Mouse (Mus musculus) heart, adult 2 months (tissue): ENCODE results near the gene Kcnj8. TPM values are rescaled to one million over a fixed set of nuclear protein-coding genes. Genes with fewer than 3 reads are reported as not detected.

Source experiments
- DNase-seq, 2 experiments: peaks; one replicate each; pipeline ENCODE4 v3.0.0; 2021
- H3K27ac ChIP-seq: fragments of 200-600 bp; 2 replicates; pipeline ENCODE4 v1.8.1; 2022
- H3K27me3 ChIP-seq: fragments of 200-500 bp; 2 replicates; pipeline ENCODE4 v1.6.1; 2012; ENCODE audit warnings: mild to moderate bottlenecking, low read length, inconsistent platforms, mixed read lengths; ENCODE audit not compliant: control insufficient read depth, insufficient read depth
- H3K36me3 ChIP-seq: fragments of 200-500 bp; 2 replicates; pipeline ENCODE4 v1.6.1; 2012; ENCODE audit warnings: low read length, inconsistent platforms; ENCODE audit not compliant: control insufficient read depth, insufficient read depth
- H3K4me1 ChIP-seq: fragments of 200-500 bp; 2 replicates; pipeline ENCODE4 v1.6.1; 2011; ENCODE audit warnings: low read length; ENCODE audit not compliant: control insufficient read depth, insufficient read depth
- H3K4me3 ChIP-seq: fragments of 200-600 bp; 2 replicates; pipeline ENCODE4 v1.8.1; 2022
- H3K79me2 ChIP-seq: fragments of 200-500 bp; replicated peaks from 2 replicates; pipeline ENCODE4 v1.6.1; 2012; ENCODE audit warnings: mild to moderate bottlenecking, inconsistent platforms, low read length, moderate library complexity, mixed read lengths; ENCODE audit not compliant: control insufficient read depth, insufficient read depth
- H3K9ac ChIP-seq: fragments of 200-500 bp; 2 replicates; pipeline ENCODE4 v1.6.1; 2012; ENCODE audit warnings: low read depth, mild to moderate bottlenecking, control low read depth, inconsistent platforms, low read length, mixed read lengths
- CTCF ChIP-seq: fragments of 200-600 bp; IDR thresholded peaks from 2 replicates; pipeline ENCODE4 v1.8.1; 2022; ENCODE audit warnings: antibody characterized with exemption, mild to moderate bottlenecking, moderate library complexity
- EP300 ChIP-seq: fragments of 200-500 bp; IDR thresholded peaks from 2 replicates; pipeline ENCODE4 v1.6.1; 2011; ENCODE audit warnings: low read depth, low read length, control low read depth; ENCODE audit not compliant: insufficient read depth
- POLR2A ChIP-seq: fragments of 200-500 bp; IDR thresholded peaks from 2 replicates; pipeline ENCODE4 v1.6.1; 2011; ENCODE audit warnings: mild to moderate bottlenecking, low read depth, low read length, control low read depth; ENCODE audit not compliant: insufficient read depth
- WGBS: fragments of 180-500 bp; shearing (Covaris S2); methylation state at CpG from one replicate; pipeline ENCODE4 v1.1.7; 2018; 5-methylcytosine and 5-hydroxymethylcytosine counted together
- intact Hi-C: fragments of 180-260 bp; cut with DNase I; formaldehyde crosslinking; loops from one replicate; pipeline ENCODE4 v1.15.1; 2025
- polyA plus RNA-seq: library from polyadenylated mRNA; depleted of rRNA; stranded (reverse); fragments of >200 nt; gene quantifications from 2 replicates; pipeline ENCODE4 v1.2.3, GENCODE M21; 2012
- total RNA-seq, 2 experiments: library from RNA; stranded (reverse); gene quantifications; 2 replicates each; pipeline ENCODE4 v1.2.3; 2021

Kcnj8 gene
- total and polyA plus RNA-seq, 3 experiments = 21.5 to 32.4 (median 23.6) TPM

GRCm38 (mm10) chr6:142558772-142559679 lies 12.4 kb downstream of the Kcnj8 start:
- intact Hi-C loops = no loop called here
- WGBS = 48% methylated on average over 10 of the region's 10 CpGs
- Histone ChIP-seq H3K79me2 (no peaks in the 10 kb centered on the region), H3K9ac (no peak overlapping the region), H3K27ac (peak overlapping the region; percentile 49), H3K4me3 (no peak overlapping the region), H3K27me3 (no peaks in the 10 kb centered on the region), H3K36me3 (no peaks in the 10 kb centered on the region), H3K4me1 (no peaks in the 10 kb centered on the region)
- DNase-seq = no peak
- TF ChIP-seq CTCF = no peak
- TF ChIP-seq POLR2A = no peak
- TF ChIP-seq EP300 = no peak

GRCm38 (mm10) chr6:142558076-142558475 lies 13.3 kb downstream of the Kcnj8 start:
- no peak overlapping the region for H3K9ac ChIP-seq
- no peak overlapping the region for H3K4me3 ChIP-seq
- intact Hi-C loops = no loop called here
- H3K27ac ChIP-seq = peak overlapping the region; percentile 49; the same call in 1 of the 2 replicates
- peak; percentile 32 for TF ChIP-seq CTCF
- no peak for TF ChIP-seq EP300
- no peaks in the 10 kb centered on the region for H3K4me1 ChIP-seq
- DNase-seq = no peak
- H3K79me2 ChIP-seq = no peaks in the 10 kb centered on the region
- WGBS = 90% methylated on average over 10 of the region's 10 CpGs
- H3K27me3 ChIP-seq = no peaks in the 10 kb centered on the region
- no peaks in the 10 kb centered on the region for H3K36me3 ChIP-seq

GRCm38 (mm10) chr6:142555988-142556387 lies 15.4 kb downstream of the Kcnj8 start:
- Histone ChIP-seq H3K36me3 (no peaks in the 10 kb centered on the region), H3K4me1 (0 out of 2 replicates have a peak, but pooled peaks cover 1% of the 10 kb centered on the region), H3K27me3 (no peaks in the 10 kb centered on the region), H3K27ac (no peak overlapping the region), H3K79me2 (no peaks in the 10 kb centered on the region), H3K9ac (no peak overlapping the region), H3K4me3 (no peak overlapping the region)
- no peak for DNase-seq
- intact Hi-C loops = no loop called here
- 92% methylated on average over 1 of the region's 1 CpGs for WGBS
- no peak for TF ChIP-seq POLR2A
- TF ChIP-seq CTCF = no peak
- no peak for TF ChIP-seq EP300

GRCm38 (mm10) chr6:142551482-142551881 lies 19.9 kb downstream of the Kcnj8 start:
- Histone ChIP-seq H3K79me2 (no peaks in the 10 kb centered on the region), H3K27ac (peak overlapping the region; percentile 51), H3K36me3 (no peaks in the 10 kb centered on the region), H3K27me3 (no peaks in the 10 kb centered on the region), H3K4me1 (0 out of 2 replicates have a peak, but pooled peaks cover 1% of the 10 kb centered on the region), H3K4me3 (no peak overlapping the region), H3K9ac (no peak overlapping the region)
- TF ChIP-seq POLR2A (no peak), EP300 (no peak), CTCF (no peak)
- intact Hi-C loops = no loop called here
- 38% methylated on average over 4 of the region's 4 CpGs for WGBS
- peak; percentile 49 to 51 for DNase-seq

- intact Hi-C loops = no loop called here
- no peak overlapping the region for H3K9ac ChIP-seq
- 57% methylated on average over 4 of the region's 4 CpGs for WGBS
Measured at GRCm38 (mm10) chr6:142550871-142551270, 20.5 kb downstream of the Kcnj8 start.

GRCm38 (mm10) chr6:142548377-142548776 lies 23.0 kb downstream of the Kcnj8 start:
- peaks cover 1% of the 10 kb centered on the region; the same call in 1 of the 2 replicates for H3K4me1 ChIP-seq
- H3K27me3 ChIP-seq = no peaks in the 10 kb centered on the region
- intact Hi-C loops = no loop called here
- no peak overlapping the region for H3K27ac ChIP-seq
- WGBS = 77% methylated on average over 2 of the region's 2 CpGs
- TF ChIP-seq POLR2A (no peak), EP300 (no peak), CTCF (no peak)
- H3K4me3 ChIP-seq = no peak overlapping the region
- no peak for DNase-seq
- H3K79me2 ChIP-seq = no peaks in the 10 kb centered on the region
- no peaks in the 10 kb centered on the region for H3K36me3 ChIP-seq
- H3K9ac ChIP-seq = no peak overlapping the region

More at GRCm38 (mm10) chr6:142550871-142551270, 20.5 kb downstream of the Kcnj8 start:
- no peak for DNase-seq
- no peaks in the 10 kb centered on the region for H3K79me2 ChIP-seq
- no peaks in the 10 kb centered on the region for H3K36me3 ChIP-seq
- TF ChIP-seq EP300 (no peak), POLR2A (no peak)
- H3K27me3 ChIP-seq = no peaks in the 10 kb centered on the region
- peak overlapping the region; percentile 51 for H3K27ac ChIP-seq
- 0 out of 2 replicates have a peak, but pooled peaks cover 1% of the 10 kb centered on the region for H3K4me1 ChIP-seq
- H3K4me3 ChIP-seq = no peak overlapping the region
